Mouse (Mus musculus): Measurements from ENCODE around the gene Myo1e.

Myo1e gene

DNA sequence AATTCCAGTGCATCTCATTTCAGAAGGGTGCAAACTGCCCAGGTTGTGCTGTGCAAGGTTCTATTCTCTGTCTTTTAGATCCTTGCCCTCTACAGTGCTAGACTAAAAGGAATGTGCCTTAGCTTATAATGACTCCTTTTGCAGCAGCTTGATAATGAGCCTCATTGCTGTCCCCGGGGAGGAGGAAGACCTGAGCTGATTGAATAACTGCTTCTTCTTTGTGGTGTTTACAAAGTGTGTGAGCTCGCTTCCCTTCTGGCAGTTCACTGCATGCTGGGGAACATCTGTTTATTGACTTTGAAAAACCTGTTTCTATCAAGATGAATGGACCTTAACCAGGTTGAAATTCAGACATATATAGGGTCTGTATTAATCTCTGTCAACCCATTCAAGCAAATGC is 89.8 kb downstream of the Myo1e start:
- no peak for DNase-seq

DNA sequence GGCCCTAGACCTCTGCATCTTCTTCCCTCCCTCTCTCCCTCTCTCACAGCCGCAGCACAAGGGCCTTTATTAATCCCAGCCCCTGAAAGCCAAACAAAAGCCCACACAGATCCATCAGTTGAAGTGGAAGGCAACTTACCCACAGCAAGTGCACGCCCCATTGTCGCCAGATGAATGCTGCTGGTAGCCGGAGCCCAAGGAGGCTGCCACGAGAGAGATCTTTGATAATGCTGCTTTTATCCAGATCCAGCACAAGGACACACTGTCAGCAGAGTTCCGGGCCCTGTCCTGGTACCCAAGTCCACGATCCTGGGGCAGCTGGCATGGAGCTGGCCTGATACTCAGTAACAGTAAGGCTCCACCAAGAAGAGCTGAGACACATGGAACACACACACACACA is 91.1 kb downstream of the Myo1e start:
- DNase-seq = peak; percentile 81

DNA sequence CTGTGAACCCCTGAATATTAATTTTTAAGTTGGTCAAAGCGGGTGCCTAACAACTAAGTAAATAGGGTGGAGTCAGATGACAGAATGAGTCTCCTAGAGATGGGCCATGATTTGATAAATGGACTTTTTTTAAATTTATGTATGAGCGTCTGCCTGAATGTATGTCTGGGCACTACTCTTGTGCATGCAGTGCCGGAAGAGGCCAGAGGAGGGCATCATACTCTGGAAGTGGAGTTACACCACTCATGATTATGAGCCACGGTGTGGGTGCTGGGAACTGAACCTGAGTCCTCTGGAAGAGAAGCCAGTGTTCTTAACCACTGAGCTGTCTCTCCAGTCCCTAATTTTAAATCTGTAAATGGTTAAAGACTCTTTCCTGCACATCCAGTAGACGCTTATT is 93.6 kb downstream of the Myo1e start:
- DNase-seq = no peak

DNA sequence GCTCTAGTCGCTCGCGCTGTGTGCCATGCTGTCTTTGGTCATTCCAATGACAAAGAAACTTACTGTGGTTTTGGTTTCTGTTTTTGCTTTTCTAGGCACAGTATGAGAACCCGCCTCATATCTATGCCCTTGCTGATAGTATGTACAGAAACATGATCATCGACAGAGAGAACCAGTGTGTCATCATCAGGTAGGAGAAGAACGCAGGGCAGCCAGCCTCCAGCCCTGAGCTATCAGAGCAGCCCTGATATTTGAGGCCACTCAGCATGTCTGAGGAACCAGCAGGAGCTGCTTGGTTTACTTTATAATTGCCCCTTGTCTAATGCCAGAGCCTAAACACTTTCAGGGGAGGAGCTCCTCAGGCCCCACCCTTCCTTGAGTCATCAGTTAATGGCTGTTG is 94.4 kb downstream of the Myo1e start:
- DNase-seq = no peak

DNA sequence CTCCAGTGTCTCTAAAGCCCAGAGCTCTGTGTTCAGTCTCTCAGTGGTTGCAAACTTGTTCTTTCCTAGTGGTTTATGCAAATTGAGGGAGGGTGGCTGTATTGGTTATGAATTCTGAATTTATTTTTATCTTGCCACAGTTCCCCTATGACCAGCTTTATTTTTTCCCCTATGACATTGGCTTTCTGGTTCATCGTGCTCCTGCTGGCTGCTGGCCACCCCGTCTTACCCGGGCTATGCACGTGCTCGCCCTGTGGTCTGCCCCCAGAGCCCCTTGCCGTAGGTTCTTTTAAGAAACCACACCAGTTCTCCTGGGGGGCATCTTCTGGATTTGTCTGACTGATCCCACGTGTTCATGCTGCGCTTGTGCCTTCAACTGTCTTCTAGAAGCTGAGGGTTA is 97.8 kb downstream of the Myo1e start:
- DNase-seq = no peak

DNA sequence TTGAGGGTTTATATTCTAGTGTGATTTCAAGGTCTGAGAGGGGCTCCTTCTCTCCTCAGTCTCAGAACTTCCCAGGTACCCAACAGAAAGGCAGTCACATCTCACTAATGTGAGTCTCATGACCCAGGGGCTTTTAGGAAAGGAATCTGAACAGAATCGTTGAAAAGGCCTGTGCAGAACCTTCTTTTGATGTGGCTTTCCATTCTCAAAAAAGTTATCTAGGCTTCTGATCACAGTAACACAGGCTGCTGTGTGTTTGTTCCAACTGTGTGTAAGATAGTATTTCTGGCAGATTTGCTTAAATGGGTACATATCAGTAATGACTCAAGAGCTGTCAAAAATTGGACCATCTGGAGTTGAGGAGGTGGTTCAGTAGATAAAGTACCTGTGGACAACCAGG is 102.9 kb downstream of the Myo1e start:
- DNase-seq = no peak

DNA sequence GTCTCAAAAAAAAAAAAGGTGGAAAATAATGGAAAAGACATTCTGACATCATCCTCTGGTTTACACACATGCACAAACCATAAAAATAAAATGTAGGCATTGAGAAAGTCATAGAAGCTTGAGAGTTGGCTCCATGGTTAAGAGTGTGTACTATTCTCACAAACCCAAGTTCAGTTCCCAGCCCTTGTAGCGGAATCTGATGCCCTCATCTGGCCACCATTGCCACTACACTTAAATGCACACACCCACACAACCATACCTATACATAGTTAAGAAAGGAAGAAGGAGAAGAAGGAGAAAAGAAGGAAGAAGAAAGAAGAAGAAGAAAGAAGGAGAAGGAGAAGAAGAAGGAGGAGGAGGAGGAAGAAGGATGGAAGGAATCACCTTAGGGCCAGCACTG is 106.9 kb downstream of the Myo1e start:
- no peak for DNase-seq

DNA sequence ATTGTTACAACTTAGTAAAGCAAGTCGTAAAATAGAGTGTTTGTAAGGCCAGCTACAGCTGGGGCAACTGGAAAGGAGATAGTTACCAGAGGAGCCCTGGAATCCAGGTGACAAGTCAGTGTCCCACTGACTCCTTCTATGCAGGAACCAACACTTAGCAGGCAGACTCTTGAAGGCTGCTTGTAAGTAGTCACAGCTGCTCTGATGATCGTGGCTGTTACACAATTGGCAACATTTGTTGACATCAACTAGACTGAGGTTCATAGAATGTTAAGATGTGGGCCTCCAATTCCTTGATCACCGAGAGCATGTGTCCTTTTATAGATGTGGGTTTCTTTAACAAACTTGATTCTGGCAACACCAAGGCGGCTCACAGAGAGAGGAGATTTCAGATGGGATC is 108.0 kb downstream of the Myo1e start:
- no peak for DNase-seq

DNA sequence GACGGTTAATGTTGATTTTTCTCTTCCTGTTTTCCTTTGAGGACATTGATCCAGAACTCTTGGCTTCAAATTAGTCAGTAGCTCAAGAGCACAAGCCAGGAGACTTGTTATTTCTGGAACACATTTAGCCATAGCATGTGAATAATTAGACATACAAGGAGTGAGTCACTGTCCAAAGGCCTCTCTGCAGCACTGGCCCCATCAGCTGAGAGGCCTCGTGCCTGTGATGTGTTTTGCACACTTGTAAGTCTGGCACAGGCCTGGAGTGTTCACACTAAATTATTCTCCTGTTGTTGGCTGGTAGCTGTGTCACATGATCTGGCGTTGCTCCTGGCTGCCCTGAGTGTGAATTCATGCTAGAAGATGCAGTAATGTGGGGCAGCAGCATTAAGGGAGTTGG is 111.5 kb downstream of the Myo1e start:
- no peak for DNase-seq

DNA sequence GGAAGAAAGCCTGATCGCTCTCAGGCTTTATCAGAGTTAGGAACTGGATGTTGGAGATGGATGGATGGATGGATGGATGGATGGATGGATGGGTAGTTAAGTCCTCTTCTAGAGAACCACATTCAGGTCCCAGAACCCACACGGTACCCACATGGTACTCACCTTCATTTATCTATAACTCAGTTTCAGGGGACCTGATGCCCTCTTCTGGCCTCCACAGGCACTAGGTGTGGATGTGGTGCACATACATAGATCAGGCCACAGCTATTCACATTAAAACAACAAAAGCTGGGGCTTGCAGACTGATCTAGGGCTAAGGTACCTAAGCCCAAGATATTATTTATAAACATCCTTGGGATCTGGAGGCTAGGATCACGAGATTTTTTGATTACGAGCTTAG is 117.2 kb downstream of the Myo1e start:
- no peak for DNase-seq

DNA sequence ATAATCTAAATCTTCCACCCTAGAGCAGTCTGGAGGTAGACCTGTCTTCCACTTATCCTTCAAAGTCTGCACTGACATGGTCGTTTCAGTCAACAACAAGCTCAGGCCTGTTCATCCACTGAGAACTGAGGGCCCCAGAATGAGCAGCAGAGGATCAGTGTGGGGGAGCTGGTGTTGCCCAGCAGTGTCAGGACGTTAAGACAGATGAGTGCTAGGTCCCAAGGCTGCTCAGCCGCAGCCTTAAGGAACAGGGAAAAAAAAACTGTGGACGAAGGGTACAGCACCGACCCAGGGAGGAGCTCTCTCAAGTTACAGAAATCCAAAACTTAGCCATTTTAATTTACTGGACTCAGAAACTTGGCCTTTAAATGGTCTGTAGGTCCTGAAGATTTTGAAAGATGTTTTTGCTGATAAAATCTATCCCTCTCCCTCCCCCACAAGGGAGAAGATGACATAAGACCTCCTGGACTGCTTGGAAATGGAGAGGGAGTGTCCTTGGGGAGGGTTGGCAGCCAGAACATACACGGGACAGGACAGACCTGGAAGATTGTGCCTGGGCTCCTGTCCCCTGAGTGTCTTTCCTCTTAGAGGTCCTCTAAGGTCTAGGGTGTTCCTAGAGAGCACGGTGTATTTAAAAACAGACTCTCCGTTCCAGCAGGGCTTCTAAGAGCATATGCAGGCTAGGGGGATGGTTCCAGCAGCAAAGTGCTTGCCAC is 118.9 kb downstream of the Myo1e start:
- DNase-seq = no peak

DNA sequence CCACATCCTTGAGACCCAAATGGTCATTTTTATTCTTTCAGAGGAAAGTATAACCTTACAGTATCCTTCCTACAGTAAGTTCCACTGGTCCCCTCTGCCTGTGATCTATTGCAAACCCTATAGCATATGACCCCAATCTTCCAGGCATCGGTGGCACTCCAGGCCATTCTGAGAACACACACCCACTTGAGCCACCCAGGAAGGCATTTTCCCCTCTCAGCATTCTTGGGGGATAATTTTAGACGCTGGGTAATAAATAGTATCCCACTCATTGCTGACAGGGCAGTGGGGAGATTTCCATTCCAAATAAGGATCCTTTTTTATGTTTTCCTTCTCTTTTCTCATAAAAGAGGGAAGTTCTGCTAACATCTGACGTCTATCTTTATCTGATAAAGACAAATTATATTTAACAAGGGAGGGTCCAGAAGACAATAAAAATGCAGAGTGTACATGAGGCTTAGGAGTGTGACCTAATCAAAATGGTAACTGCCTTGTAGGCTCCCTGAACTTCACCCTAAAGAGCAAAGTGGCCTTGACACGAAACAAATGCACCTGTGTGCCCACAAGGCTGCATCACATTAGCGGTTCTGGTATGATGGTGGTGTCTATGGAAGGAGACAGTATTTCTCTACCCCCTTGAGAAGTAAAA is 121.2 kb downstream of the Myo1e start:
- peak; percentile 67 for DNase-seq

DNA sequence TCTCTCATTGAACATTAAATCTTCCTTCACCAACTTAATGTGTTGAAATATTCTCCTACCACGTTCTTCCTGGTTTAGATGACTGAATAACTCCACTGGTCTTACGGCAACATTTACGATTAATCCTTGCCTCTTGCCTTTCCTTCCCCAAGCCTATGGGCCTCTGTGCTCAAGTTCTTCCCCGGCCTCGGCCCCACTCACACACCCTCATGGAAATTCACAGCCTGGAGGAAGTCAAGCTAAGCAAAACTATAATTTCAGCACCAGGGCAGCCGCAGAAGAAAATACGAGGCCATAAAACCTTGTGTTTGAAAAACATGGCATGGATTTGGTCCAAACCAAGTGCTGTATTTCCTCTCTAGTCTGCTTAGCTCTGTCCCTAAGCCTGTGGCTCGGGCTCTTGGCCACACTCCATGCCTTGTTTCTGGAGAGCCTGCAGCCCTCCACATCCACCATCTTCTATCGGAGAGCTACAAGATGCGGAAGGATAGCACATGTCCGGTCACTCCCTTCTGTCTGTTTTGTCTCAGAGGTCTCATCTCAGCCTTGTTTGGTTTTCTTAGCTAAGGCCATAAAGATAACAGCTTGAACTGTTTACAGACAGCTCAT is 124.7 kb downstream of the Myo1e start:
- DNase-seq = no peak

DNA sequence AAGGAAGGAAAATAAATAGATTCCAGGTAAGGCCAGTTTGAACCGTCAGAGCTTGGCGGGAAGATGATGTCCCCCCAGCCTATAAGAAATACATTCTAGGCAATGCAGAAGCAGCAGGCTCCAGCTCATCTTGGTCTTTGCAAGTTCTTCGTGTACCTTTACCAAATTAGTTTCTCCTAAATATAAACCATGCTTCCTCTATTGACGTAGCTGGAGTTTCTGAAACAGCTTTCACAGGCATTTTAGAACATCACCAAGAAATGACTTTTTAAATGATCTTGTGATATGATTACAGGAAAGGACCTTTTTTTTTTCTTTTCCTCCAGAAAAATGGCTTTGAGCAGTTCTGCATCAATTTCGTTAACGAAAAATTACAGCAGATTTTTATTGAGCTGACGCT is 131.2 kb downstream of the Myo1e start:
- no peak for DNase-seq

DNA sequence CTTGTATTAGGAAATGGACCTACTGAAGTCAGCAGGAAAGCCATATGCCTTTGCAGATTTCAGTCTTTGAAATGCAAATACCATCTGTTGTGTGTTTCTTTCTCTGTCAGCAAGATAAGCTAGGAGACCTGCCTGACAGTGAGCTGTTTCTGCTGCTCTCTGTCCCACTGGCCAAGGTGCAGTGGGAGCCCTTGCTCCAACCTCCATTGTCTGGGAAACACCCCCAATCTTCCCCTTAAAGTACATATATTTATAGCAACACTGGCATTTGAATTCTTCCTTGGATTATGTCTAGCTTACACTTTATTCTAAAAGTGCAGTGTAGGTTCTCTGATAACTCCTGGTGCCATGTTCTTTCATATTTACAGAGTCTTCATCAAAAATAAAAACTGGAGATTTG is 131.7 kb downstream of the Myo1e start:
- no peak for DNase-seq

DNA sequence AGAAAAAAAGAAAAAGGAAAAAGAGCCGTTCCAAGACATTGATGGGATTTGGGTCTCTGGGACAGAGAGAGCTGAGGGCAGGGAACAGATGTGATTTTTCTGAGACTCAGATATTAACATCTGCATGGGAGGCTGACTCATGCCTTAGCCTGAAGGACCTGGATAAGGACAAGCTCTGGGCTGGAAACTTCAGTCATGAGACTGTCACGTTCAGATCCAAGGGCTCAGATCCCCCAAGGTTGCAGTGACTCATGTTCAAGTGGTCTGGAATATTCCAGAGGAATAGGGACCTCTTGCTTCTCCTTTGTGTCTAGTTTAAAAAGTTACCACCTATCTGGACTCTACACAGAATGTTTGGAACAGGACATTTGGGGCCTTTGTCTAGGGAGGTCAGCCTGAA is 142.1 kb downstream of the Myo1e start:
- DNase-seq = no peak

DNA sequence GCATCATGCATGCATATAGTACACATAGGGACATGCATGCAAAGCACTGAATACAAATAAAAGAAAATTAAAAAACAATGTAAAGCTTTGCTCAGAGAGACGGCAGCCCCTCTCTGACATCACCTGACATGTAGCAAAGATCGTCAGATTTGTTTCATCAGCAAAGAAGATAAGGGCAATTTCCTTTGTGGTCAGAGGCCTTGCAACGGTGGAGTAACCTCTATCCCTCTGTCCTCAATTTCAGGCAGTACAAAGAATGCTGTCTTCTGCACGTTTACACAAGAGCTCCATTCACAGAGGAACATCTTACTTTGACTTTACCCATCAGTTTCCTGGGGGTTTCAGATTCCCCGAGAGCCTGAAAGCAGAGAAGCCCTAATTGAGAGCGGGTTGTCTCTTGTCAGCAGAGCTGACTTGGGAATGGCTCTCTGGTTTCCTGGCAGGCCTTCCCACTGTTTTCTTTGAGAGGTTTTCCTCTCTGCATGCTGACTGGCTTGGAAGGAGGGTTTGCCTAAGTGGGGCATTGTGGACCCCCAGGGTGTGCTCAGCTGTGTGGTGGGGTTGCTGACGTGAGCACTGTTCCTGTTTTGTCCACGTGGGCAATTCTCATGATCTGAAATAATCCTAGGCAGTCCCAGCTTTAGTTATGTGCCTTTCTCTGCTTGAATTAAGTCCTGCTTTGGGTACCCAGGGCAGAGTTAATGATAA is 144.6 kb downstream of the Myo1e start:
- DNase-seq = no peak

DNA sequence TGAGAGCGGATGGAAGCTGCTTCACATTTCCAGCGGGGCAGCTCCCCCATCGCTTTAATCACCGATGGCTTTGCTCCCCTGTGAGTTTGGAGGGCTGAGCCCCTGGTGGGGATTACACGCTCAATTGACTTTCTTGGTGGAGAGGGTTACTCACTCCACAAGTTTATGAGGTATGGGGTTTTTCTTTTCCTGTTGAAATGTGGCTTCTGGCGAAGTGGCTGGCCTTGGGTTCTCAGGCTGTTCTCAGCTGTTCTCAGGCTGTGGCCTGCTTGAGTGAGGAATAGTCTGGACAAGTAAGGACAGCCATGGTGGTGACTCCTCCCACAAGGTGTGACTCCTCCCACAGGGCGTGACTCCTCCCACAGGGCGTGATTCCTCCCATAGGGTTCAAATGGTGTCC is 149.1 kb downstream of the Myo1e start:
- no peak for DNase-seq

DNA sequence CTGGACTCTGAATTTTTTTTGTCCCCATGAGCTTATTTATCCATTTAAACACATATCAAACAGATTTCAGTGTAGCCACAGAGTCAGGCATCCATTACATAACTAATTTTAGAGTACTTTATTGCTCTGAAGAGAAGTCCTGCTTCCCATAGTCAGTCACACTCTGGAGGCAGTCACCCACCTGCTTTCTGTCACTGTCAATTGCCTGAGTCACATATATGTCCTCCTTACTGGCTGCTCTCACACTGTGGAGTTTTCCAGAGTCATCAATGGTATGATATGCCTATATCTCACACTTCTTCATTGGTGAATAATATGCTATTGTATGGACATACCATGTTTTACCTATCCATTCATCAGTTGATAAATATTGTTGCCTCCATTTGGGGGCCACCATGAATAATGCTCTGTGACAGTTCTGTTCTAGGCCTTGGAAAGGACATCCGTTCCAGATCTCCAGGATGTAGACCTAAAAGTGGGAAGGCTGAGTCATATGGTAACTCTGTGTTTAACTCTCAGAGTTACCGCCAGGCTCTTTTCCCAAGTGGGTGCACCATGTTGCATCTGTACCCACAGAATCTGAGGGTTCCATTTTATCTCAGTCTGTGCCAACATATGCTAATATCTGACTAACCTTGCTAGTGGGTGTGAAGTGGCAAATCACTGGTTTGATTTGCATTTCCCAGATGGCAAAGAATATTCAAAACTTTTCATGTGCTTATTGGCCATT is 152.4 kb downstream of the Myo1e start:
- DNase-seq = peak; percentile 66

DNA sequence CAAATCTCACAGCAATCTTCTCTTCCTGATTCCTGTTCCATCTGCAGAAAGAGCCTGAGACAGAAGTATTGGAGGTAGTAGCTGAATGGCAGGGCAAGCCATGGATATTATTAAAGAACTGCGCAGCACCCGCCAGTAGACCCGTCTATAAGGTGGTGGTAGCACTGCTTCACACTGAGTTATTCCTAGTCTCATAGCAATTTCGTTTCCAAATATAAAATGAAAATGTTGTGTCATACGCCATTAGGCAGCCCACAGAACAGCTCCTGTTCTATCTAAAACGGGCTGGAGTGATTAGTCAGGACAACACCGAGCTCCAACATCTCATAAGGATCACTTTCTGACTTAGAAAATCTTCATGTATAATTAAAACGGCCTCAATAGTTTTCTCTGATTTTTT is 157.6 kb downstream of the Myo1e start:
- DNase-seq = peak; percentile 31

DNA sequence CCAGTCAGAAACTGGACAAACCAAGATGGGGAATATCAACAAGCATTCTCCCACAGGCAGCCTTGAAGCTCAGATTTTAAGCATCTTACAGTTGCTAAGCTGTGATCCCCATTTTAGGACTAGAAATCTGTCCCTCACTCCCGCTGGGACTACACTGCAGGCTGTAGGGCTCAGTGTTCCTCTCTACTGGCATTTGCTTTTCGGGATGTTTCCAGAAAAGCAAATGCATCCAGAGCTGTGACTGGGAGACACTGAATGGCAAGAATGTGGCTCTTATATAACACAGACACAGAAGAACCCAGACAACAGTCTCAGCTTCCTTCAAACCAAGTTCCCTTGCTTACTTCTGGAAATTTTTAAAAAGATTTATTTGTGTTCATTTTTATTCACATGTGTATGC is 158.8 kb downstream of the Myo1e start:
- no peak for DNase-seq

DNA sequence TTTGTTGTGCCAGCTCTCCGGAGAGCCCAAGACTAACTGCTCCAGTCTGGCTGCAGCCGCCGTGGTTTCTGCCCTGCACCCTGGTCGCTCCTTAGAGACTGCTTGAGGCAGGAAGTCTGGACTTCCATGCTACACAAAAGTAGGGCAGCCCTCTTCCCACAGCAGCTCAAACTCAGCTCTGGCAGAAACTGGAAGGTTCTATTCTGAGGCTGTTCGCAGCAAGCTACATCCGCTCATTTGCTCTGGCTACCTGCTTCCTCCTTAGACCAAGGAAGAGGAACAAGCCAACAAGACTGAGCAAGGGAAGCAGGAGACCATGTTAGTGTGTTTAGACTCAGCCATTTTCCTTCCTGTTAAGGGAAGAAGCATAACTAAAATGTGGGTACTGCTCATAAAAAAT is 159.7 kb downstream of the Myo1e start:
- DNase-seq = peak; percentile 72

DNA sequence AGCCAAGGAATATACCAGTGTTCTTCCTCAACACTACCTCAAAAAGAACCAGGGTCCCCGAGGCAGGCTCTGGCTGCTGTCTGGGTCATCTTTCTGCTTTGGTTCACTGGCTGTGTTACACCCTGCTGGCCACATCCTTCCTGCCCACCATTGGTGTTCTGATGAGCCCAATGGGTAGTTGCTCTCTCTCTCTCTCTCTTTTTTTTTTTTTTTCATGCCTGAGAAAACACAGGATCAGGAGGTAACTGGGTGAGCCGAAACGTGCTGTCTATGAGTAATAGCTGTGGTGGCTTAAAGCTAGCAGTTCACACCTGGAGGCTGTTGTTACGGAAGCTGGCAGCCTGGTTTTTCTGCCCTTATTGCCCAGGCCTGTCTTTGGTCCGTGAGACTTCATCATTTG is 164.5 kb downstream of the Myo1e start:
- DNase-seq = no peak
